Mouse (Mus musculus) right cerebral cortex, adult 2 months (tissue): ENCODE results near the gene Pacs2.

ENCODE experiments used
- DNase-seq, 2 experiments: peaks; one replicate each; pipeline ENCODE4 v3.0.0; 2021 to 2022; ENCODE audit warnings: low spot score in 2 of 2

Gene Pacs2

DNA sequence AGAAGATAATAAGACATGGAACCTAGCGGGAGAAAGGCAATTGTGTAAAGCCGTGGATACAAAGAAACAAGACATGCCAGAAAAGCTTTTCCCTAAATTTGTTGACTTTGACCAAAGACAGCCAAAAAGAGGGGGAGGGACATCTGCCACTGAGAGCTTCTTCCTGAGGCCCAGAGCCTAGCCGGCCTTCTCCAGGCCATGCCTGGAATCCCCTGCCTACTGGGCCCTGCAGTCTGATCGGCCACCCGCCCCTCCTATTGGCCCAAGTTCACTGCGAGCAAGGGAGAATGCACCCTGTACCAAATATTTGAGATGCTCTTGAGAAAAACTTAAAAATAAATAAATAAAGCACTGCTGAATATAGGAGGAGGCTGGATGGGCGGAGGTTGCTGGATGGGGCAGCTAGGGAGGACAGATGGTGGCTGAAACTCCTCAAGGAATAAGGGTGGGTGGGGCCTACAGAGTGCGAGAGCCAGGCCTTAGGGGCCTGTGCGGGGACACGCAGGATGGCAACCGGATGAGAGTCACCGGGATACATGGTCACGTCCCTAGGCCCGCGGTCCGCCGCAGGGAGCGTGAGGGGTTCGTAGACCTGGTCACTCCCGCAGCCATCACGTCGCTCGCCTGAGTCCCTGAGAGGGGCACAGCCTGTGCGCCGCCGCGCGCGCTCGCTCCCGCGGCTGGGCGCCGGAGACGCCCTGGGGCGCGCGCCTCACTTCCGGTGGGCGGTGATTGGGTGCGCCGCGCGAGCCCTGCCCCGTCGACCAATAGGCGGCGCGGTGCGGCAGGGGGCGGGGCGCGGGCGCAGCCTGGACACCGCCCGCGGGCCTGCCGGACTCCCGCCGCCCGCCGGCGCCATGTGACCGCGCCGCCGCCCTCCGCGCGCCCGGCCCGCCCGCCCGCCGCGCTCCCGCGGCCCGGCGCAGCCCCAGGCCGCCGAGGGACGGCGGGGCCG is at the start of gene Pacs2:
Gene Pacs2 (plus strand): TSS at position 905 of the 955 bp plus-strand sequence.
- DNase-seq: peak; percentile 84 to 92

DNA sequence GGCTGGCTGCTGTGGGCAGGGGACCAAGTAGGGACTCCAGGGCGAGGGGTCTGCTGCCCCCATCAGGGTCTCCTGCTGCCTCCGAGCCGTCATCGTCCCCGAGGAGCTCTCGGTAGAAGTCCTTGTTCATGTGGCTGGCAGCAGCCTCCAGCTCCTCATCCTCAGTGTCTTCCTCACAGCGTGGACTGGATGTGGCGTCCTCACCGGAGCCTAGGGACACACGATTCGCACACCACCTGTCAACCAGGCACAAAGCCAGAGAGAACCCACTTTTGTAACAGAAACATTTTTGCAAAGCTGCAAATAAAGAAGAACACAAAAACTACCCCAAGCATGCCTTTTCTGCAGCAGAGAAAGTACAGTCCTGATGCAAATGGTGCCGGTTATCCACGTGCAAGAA is 48.5 kb upstream of the Pacs2 start:
- no peak for DNase-seq

DNA sequence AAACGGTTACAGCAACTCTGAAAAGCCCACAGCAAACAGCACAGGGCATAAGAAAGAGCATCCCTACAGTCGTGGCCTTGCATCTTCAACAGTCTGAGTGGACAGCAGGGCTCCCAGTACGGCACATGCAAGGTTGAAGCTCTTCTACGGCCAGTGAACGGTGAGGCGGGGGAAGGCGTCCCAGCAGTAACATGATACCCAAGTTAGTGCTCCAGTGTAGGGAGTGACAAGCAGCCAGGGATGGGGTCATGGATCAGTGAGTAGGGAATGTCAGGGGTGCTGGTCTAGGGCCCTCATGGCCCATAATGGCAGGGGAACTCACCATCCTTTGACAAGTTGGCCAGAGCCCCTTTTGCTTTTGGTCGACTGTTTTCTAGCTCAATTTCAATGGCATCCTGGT is 45.4 kb upstream of the Pacs2 start:
- DNase-seq: no peak

DNA sequence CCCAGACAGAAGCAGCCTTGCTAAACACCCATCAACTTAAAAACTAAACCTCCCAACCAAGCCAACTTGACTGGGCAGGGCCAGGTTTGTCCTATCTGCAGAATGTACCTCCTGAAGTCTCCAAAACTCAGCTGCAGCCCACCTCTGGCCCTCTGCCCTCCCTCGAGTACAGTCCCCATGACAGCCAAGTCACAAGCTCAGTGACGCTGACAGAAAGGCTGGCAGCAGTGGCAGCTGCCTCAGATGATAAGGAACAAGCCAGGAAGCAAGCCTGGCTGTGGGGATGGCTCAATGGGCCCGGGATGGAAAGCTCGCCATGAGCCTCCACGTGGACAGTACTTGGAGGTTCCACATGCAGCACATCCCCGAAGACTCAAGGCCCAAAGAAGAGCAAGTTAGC is 44.7 kb upstream of the Pacs2 start:
- DNase-seq: no peak

DNA sequence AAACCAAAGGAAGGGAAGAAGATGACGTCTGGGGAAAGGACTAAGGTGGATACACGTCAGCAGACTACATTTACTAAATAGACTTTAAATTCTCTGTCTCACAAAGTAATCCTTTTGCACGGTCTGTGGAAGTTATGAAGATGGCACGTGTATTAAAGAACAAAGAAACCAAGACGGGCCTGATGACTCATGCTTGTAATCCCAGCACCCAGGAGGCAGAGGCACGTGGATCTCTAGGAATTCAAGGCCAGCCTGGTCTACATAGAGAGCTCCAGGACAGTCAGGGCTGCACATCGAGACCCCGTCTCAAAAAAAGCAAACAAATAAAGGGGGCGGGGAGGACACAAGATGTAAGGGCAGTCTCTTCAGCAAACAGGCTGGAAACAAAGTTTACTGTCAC is 39.6 kb upstream of the Pacs2 start:
- DNase-seq: no peak

DNA sequence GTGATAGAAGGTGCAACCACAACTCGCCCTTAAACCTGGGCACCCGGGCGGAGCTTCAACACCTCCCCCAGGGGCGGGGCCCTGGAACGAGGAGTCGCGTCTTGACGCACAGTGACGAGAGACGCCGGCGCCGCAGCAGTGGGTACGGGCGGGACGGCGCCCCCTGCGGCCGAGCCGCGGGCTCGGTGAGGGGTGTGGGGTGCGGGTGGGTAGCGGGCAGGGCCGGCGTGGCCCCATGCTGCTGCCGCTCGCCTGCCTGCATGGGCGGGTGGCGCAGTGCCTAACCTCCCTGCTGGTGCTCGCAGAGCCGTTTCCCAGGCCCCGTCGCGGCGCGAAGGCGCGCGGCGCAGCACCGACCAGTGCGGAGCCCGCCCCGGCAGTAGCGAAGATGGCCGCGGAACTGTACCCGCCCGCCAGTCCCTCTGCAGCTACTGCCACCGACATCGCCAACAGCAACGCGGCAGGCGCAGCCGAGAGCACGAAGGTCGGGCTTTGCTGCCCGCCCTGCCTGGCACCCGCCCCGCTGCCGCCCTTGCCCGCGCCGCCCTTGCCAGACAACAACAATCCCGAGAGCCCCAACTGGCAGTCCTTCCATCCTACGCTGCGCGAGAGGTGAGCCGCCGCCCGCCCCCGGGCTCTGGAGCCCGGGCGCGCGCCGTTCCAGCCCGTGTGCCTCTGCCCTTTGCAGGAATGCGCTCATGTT is 37.8 kb upstream of the Pacs2 start, which contains the start of gene Btbd6:
Gene Btbd6 (plus strand): TSS at position 112 of the 703 bp plus-strand sequence.
- peak; percentile 90 for DNase-seq

DNA sequence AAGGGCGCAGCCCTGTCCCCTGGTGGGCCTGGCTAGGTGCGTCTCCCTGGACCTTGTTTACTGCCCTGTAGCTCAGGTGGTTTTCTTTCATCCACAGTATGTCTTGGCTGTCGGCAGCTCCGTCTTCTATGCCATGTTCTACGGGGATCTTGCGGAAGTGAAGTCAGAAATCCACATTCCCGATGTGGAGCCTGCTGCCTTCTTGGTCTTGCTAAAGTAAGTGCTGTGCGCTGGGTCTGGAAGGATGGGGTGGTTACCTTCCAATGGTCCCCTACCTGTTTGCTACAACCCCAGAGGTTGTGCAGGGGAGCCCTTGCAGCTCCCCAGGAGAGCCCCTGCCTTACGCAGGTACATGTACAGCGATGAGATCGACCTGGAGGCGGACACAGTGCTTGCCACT is 37.2 kb upstream of the Pacs2 start:
- peak; percentile 30 to 49 for DNase-seq

DNA sequence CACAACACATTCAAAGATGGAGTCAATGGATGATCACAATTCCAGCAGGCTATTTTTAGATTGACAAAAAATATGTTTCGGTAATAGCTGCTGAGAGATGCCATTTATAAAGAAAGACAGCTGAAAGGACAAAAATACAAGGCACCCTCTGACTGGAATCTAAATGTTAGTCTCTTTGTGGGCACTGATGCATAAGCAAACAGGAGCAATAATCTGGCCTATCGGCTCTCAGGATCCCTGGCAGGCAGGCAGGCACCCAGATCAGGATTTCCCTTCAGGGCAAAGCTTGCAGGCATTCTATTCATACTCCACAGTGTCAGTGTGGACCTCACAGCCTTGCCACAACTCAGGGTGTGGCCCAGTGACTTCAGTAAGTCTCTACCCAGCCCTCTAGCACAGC is 32.3 kb upstream of the Pacs2 start:
- no peak for DNase-seq

DNA sequence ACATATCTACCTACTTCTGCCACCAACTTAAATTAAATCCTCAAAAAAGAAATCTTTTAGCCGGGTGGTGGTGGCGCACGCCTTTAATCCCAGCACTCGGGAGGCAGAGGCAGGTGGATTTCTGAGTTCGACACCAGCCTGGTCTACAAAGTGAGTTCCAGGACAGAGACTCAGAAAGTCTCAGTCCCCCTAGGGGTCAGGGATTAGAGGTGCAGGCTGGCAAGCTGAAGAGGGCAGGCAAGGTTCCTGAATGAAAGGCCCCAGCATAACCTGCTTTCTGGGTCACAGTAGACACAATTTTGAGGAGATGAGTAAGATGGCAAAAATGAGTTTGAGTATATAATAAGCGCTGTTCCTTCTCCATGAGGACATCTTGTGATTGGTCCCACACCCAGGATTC is 29.0 kb upstream of the Pacs2 start:
- no peak for DNase-seq

DNA sequence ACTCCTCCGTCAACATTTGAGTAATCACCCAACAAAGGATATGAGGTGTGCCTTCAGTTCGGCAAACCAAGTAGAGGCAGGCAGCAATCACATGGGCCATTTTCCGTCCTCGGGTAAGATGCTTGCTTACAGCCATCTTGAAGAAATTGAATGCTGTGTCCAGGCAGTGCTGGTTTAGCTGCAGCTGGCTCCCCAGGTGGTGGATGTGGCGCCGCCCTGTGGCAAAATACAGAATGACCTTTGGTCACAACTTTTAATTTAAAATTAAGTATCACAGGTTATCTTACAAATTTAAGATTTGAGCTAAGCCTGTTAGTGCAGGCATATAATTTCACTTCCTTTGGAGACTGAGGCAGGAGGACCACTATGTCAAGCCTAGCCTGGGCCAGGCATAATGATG is 26.4 kb upstream of the Pacs2 start:
- no peak for DNase-seq

DNA sequence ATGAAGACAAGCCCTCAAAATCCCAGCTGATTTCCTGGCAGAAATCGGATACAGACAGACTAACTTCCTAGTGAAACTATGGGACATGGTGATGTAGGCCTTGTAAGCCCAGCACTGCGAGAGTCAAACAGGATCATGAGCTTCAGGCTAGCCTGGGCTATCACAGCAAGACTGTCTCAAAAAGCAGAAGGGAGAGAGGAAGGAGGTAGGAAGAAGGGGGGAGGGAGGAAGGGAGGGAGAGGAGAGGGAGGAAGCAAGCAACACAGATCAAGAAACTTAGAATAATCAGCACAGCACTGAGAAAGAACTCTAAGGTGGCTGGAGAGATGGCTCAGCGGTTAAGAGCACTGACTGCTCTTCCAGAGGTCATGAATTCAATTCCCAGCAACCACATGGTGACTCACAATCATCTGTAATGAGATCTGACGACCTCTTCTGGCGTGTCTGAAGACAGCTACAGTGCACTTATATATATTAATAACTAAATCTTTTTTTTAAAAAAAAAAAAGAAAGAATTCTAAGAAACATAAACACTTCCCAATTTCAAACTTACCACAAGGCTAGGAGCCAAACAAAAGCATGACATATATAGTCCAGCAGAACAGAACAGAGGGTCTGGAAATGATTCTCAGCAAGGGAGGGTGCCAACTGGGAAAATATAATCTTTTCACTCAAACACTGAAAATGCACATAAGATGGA is 23.5 kb upstream of the Pacs2 start:
- no peak for DNase-seq

DNA sequence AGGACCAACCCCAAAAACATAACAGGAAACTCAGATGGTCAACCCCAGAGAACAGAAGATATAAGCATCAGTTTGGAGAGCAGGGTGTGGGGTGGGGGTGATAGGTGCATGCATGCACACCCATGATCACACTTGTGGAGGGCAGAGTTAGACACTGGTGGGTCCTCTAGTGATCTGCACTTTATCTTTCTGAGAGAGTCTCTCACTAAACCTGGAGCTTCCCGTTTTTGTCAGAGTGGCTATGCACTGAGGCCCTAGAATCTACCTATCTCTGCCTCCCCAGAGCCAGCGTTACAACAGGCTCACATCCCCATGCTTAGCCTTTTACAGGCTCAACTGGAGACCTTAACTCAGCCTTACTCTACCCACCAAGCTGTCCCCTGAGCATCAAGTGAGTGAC is 22.9 kb upstream of the Pacs2 start:
- DNase-seq: no peak

DNA sequence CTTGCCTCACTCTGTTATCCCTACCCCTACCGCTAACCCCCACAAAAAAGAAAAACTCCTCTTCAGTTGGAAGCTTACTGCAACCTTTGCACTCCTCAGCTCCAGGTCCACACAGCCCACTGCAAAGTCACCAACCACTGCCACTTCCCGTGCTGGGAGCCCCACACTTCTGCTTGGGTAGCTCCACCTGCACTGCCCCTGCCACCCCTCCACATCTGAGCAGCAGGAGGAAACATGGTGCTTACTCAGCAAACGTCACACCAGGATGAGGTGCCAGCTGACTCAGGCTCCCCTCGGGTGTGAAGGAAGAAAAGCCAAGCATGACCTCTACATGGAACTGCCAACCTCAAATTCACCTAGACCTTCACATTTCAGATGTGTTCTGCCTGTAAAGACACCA is 20.2 kb upstream of the Pacs2 start:
- DNase-seq: no peak

DNA sequence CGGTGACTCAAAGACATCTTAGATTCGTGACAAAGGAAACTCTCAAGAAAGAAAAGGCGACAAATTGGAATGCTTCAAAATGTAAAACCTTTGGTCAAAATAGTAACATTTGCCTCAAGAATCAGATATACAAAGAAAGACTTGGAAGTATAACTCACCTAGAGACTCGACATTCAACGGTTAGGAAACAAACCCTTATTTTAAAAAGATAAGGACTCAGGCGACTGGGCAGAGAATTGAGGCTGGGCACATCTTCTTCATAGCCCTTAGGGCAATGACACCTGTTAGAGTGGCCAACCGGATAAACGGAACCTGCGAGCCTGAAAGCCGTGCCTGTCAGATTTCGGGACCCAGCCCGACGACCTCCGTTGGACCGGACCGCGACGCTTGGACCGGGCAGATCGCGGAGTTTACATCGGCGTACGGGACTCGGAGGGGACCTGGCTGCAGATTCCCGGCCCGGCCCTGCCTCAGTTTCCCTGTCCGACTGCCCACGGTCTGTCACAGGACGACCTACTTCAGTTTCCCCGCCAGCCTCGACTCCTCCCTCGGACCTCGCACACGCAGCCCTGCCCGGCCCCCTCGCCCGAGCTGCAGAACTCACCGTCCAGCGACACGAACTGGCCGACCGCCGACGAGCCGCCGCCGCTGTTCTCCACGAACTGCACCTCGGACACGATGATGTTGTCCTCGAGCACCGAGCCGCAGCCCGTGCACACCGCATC is 14.6 kb upstream of the Pacs2 start:
- no peak for DNase-seq

DNA sequence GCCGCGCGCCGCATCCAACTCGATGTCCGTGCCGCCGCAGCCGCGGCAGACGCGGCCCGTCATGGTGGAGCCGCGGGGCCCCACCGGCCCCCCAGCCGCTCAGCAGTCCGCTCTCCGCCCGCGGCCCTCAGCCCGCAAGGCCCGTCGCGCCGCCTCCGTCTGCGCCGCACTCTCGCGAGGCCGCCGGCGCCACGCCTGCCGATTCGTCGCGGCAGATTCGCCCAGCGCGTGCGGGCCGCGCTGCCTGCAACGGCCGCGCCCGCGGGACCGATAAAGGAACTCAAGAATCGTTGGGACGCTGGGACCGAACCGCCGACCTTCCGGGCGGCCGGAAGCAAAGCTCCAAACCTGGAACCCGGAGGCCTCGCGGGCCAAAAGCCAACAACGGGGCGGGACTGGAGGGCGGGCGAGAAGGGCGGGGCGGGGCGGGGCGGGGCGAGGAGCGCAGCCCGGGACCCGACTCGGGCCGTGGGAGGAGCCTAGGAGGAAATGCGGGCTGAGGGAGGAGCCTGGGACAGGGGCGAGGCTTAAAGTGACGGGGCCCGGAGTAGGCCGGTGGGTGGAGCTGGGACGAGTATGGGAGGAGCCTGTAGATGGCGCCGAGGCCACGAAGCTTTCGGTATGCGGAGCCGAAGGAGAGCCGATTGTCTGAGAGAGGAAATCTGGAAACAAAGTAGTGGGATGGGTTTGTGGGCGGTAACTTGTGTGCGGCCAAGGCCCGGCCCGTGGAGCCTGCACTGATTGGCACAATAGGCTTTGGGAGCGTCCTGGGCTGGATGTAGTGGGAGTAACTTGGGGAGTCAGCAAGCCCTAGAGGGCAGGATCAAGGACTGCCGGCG is 13.8 kb upstream of the Pacs2 start, which contains the start of gene Brf1:
Gene Brf1 (minus strand): TSS at position 411 of the 839 bp plus-strand sequence.
- DNase-seq: peak; percentile 91

DNA sequence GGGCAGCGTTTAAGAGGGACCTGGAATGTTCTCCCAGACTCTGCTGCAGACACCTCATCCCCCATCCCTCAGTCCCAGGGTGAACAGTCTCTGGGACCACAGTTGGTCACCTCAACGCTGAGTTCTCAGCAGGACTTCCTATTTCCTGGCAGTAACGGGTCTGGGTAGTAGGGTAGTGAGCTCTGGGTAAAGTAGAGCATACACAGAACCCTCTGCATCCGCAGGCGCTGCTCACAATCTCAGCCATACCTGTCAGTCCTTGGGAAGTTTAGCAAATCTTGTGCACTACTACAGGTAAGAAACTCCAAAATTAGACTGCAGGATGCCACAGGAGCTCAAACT is 13.2 kb upstream of the Pacs2 start:
- DNase-seq: no peak

DNA sequence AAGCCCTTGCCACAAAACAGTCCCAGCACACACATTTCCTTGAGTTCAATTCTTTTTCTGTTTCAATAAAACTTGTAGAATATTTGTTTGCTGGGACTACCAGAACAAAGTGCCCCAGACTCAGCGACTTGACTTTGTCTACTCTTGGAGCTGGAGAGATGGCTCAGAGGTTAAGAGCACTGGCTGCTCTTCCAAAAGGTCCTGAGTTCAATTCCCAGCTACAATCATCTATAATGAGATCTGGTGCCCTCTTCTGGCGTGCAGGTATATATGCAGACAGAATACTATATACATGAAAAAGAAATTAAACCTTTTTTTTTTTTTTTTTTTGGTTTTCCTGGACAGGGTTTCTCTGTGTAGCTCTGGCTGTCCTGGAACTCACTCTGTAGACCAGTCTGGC is 11.6 kb upstream of the Pacs2 start:
- DNase-seq: no peak

DNA sequence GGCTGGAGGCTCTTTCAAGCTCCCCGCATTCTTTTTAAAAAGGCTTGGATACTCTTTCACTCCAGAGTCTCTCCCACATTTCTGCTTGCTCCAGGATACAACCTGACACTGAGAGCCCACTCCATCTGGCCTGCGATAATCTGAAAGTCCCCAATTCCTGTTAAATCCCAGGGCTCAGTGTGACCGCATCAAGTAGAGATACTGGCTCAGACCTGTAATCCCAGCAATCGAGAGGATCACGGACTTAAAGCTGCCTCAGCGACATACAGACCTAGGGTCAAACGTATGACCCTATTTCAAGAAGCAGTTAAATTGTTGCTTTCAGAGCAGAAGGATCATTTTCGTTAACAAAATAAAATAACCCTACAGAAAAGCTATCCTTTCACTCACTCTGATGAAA is 10.3 kb upstream of the Pacs2 start:
- DNase-seq: no peak

DNA sequence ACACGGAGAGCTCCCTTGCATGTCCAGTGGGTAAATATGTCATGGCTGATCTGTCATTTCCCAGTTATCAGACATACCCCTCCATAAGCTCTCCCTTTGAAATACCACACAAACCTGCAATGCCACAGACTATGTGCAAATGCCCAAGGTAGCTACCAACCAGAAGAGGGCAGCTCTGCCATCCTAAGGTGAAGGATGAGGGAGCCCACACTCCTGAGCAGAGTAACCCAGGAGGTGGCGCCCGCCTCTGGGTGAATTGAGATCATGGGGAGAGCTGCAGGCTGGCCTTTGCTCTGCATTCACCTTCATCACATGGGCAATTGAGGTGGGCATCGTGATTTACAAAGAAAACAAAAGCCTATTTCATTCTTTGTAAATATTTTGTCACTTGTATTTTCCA is 9.3 kb upstream of the Pacs2 start:
- peak; percentile 63 to 77 for DNase-seq

DNA sequence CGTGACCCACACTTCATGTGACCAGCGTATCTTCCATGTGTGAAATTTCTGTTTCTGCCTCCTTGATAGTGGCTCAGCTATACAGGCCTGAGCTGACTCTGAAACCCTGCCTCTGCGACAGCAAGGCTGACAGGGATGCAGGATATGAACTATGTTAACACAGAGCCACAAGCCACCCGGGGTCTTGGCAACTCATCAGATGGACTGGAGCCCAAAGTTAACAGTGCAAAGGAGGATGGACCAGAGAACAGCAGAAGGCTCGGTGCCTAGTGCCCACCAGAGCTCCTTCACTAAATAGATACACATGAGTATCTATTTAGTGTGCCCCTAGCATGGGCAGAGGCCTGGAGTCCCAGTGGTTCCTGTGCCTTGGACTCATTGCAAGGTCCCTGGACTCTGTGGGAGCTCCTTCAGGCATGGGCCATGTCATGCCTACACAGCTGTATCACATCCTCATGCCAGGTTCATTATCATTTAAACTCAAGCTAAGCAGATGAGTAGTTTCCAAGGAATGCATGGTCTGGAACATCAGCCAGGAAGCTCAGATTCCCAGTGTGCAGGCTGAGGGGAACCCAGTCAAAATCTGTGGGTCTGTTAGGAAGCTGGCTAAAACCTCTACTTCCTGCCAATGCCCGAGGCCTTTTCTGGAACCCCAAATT is 2.5 kb upstream of the Pacs2 start:
- DNase-seq: no peak
